Mouse (Mus musculus) CH12.LX (cell line): ENCODE results near the gene Snx32. TPM values are rescaled to one million over a fixed set of nuclear protein-coding genes. Genes with fewer than 3 reads are reported as not detected.

ENCODE experiments used
- DNase-seq: peaks from one replicate; pipeline ENCODE4 v3.0.0-alpha.2; 2013; ENCODE audit errors: extremely low read depth
- H3K27ac ChIP-seq: 2 replicates; pipeline ENCODE4 v1.5.1; 2012; ENCODE audit warnings: low read depth, mild to moderate bottlenecking, control low read depth, moderate library complexity; ENCODE audit not compliant: insufficient read depth
- H3K27me3 ChIP-seq: replicated peaks from 2 replicates; pipeline ENCODE3; 2012; ENCODE audit warnings: inconsistent platforms
- H3K36me3 ChIP-seq, 2 experiments: replicated peaks in 1 of 2; 2 replicates each; pipeline versions ENCODE3 to v1.6.1; 2012; ENCODE audit warnings: inconsistent platforms in 1 of 2, low read length in 1 of 2, mild to moderate bottlenecking in 1 of 2, mixed read lengths in 1 of 2, moderate library complexity in 1 of 2; ENCODE audit not compliant: control insufficient read depth in 1 of 2, insufficient read depth in 1 of 2
- H3K4me1 ChIP-seq, 2 experiments: 2 replicates each; pipeline ENCODE4 v1.6.1; 2012; ENCODE audit warnings: inconsistent platforms in 1 of 2, moderate library complexity in 1 of 2; ENCODE audit not compliant: insufficient read depth in 2 of 2, control insufficient read depth in 1 of 2
- H3K4me2 ChIP-seq: 2 replicates; pipeline ENCODE4 v1.6.1; 2012; ENCODE audit warnings: low read depth, mild to moderate bottlenecking, control low read depth; ENCODE audit not compliant: poor library complexity, insufficient read depth, severe bottlenecking
- H3K4me3 ChIP-seq, 3 experiments: fragments of 150-350 bp in 1 of 3; sonication (generic) in 1 of 3; replicated peaks in 1 of 3; 2 replicates each; pipeline versions ENCODE3 to v1.5.1; 2011 to 2012; ENCODE audit warnings: low read depth in 2 of 3, low read length in 2 of 3, mild to moderate bottlenecking in 2 of 3, moderate library complexity in 2 of 3, control low read depth in 1 of 3, improper control_type of control experiment in 1 of 3, inconsistent platforms in 1 of 3, mixed read lengths in 1 of 3; ENCODE audit not compliant: poor library complexity in 1 of 3
- H3K79me2 ChIP-seq: replicated peaks from 2 replicates; pipeline ENCODE4 v1.6.1; 2012; ENCODE audit warnings: mild to moderate bottlenecking, moderate library complexity; ENCODE audit not compliant: control insufficient read depth, poor library complexity, insufficient read depth, severe bottlenecking; ENCODE audit errors: extremely low read depth
- H3K9ac ChIP-seq: 2 replicates; pipeline ENCODE4 v1.6.1; 2012; ENCODE audit warnings: low read depth, mild to moderate bottlenecking, control low read depth, moderate library complexity; ENCODE audit not compliant: insufficient read depth
- H3K9me3 ChIP-seq: replicated peaks from 2 replicates; pipeline ENCODE3; 2012; ENCODE audit warnings: low read length, inconsistent platforms, mixed read lengths
- BHLHE40 ChIP-seq: IDR thresholded peaks from 2 replicates; pipeline ENCODE4 v1.6.1; 2011; ENCODE audit warnings: mild to moderate bottlenecking, low read depth, low read length, improper control_type of control experiment
- CHD1 ChIP-seq: IDR thresholded peaks from 2 replicates; pipeline ENCODE4 v1.6.1; 2012; ENCODE audit warnings: low read depth, low read length, improper control_type of control experiment, inconsistent platforms
- CTCF ChIP-seq, 2 experiments: IDR thresholded peaks in 1 of 2; conservative IDR thresholded peaks in 1 of 2; 2 replicates each; pipeline ENCODE4 v1.5.1; 2011 to 2012; ENCODE audit warnings: low read depth in 2 of 2, low read length in 2 of 2, improper control_type of control experiment in 1 of 2, inconsistent platforms in 1 of 2, mild to moderate bottlenecking in 1 of 2, moderate library complexity in 1 of 2
- ELF1 ChIP-seq: IDR thresholded peaks from 2 replicates; pipeline ENCODE4 v1.6.1; 2014; ENCODE audit warnings: low read depth, mild to moderate bottlenecking, inconsistent platforms, low read length, improper control_type of control experiment
- GABPA ChIP-seq: IDR thresholded peaks from 2 replicates; pipeline ENCODE4 v1.6.1; 2012; ENCODE audit warnings: low read depth, low read length, improper control_type of control experiment, inconsistent platforms; ENCODE audit not compliant: insufficient replicate concordance
- HCFC1 ChIP-seq: IDR thresholded peaks from 2 replicates; pipeline ENCODE4 v1.6.1; 2012; ENCODE audit warnings: low read depth, mild to moderate bottlenecking, inconsistent platforms, low read length, improper control_type of control experiment
- JUN ChIP-seq: IDR thresholded peaks from 2 replicates; pipeline ENCODE4 v1.6.1; 2011; ENCODE audit warnings: low read depth, mild to moderate bottlenecking, low read length, improper control_type of control experiment, moderate library complexity; ENCODE audit not compliant: insufficient read depth
- JUND ChIP-seq: conservative IDR thresholded peaks from 2 replicates; pipeline ENCODE4 v1.6.1; 2011; ENCODE audit warnings: low read depth, low read length, improper control_type of control experiment
- MAFK ChIP-seq: IDR thresholded peaks from 2 replicates; pipeline ENCODE4 v1.6.1; 2011; ENCODE audit warnings: low read length, improper control_type of control experiment; ENCODE audit not compliant: insufficient replicate concordance
- MYC ChIP-seq: IDR thresholded peaks from 2 replicates; pipeline ENCODE4 v1.6.1; 2011; ENCODE audit warnings: low read depth, mild to moderate bottlenecking, improper control_type of control experiment, low read length
- NELFE ChIP-seq: IDR thresholded peaks from 2 replicates; pipeline ENCODE4 v1.6.1; 2011; ENCODE audit warnings: low read depth, low read length, improper control_type of control experiment
- NRF1 ChIP-seq: IDR thresholded peaks from 2 replicates; pipeline ENCODE4 v1.6.1; 2014; ENCODE audit warnings: low read depth, mild to moderate bottlenecking, inconsistent platforms, low read length, improper control_type of control experiment, moderate library complexity
- PAX5 ChIP-seq: IDR thresholded peaks from 2 replicates; pipeline ENCODE4 v1.6.1; 2012; ENCODE audit warnings: low read length, inconsistent platforms, mixed read lengths
- POLR2A ChIP-seq: IDR thresholded peaks from 2 replicates; pipeline ENCODE4 v1.6.1; 2011; ENCODE audit warnings: low read depth, mild to moderate bottlenecking, improper control_type of control experiment, low read length
- POLR2AphosphoS2 ChIP-seq: IDR thresholded peaks from 2 replicates; pipeline ENCODE4 v1.6.1; 2011; ENCODE audit warnings: low read depth, low read length, improper control_type of control experiment
- RAD21 ChIP-seq: IDR thresholded peaks from 2 replicates; pipeline ENCODE4 v1.6.1; 2011; ENCODE audit warnings: low read depth, mild to moderate bottlenecking, low read length, improper control_type of control experiment, moderate library complexity
- RCOR1 ChIP-seq: conservative IDR thresholded peaks from 2 replicates; pipeline ENCODE4 v1.6.1; 2012; ENCODE audit warnings: low read depth, mild to moderate bottlenecking, inconsistent platforms, low read length, improper control_type of control experiment
- SIN3A ChIP-seq: IDR thresholded peaks from 2 replicates; pipeline ENCODE4 v1.6.1; 2012; ENCODE audit warnings: low read length, improper control_type of control experiment, inconsistent platforms
- SMC3 ChIP-seq: IDR thresholded peaks from 2 replicates; pipeline ENCODE4 v1.6.1; 2011; ENCODE audit warnings: low read depth, low read length, improper control_type of control experiment
- TBP ChIP-seq: conservative IDR thresholded peaks from 2 replicates; pipeline ENCODE4 v1.6.1; 2011; ENCODE audit warnings: low read depth, low read length, improper control_type of control experiment
- TCF12 ChIP-seq: IDR thresholded peaks from 2 replicates; pipeline ENCODE4 v1.6.1; 2014; ENCODE audit warnings: low read depth, mild to moderate bottlenecking, inconsistent platforms, low read length, improper control_type of control experiment
- USF2 ChIP-seq: conservative IDR thresholded peaks from 2 replicates; pipeline ENCODE4 v1.6.1; 2011; ENCODE audit warnings: low read depth, low read length, improper control_type of control experiment
- ZC3H11A ChIP-seq: IDR thresholded peaks from 2 replicates; pipeline ENCODE4 v1.6.1; 2012; ENCODE audit warnings: low read depth, mild to moderate bottlenecking, inconsistent platforms, low read length, improper control_type of control experiment
- ZMIZ1 ChIP-seq: IDR thresholded peaks from 2 replicates; pipeline ENCODE4 v1.6.1; 2012; ENCODE audit warnings: low read depth, mild to moderate bottlenecking, inconsistent platforms, low read length, improper control_type of control experiment
- dilution Hi-C: fragments of 300-500 bp; cut with MboI; formaldehyde crosslinking; loops from 2 replicates; pipeline ENCODE4 v1.14.3; 2020; ENCODE audit warnings: low sequenced_read_pairs; ENCODE audit not compliant: extremely low pct_unique_long_range_greater_than_20kb, extremely low pct_ligation_motif_present
- in situ Hi-C: fragments of 300-500 bp; cut with MboI; formaldehyde crosslinking; loops from 3 replicates; pipeline ENCODE4 v1.14.3; 2019; ENCODE audit warnings: low sequenced_read_pairs, low pct_ligation_motif_present, low pct_unique_long_range_greater_than_20kb, mixed read lengths
- polyA plus RNA-seq: library from polyadenylated mRNA; unstranded; fragments of >175 nt; gene quantifications from 2 replicates; pipeline ENCODE4 v1.2.1, GENCODE M21; 2012; ENCODE audit warnings: low read depth; ENCODE audit not compliant: insufficient read length
- total RNA-seq, 2 experiments: library from RNA; depleted of rRNA; stranded (reverse); fragments of 300-350 nt in 1 of 2; fragments of >200 nt in 1 of 2; gene quantifications; 2 replicates each; pipeline ENCODE4 v1.2.3; 2012 to 2014

The Snx32 gene
- total and polyA plus RNA-seq, 3 experiments = 0.75 to 2.7 (median 2.4) TPM

GRCm38 (mm10) chr19:5477004-5477667 lies 33.2 kb downstream of the Snx32 start:
- TF ChIP-seq BHLHE40 = no peak
- no peak for TF ChIP-seq PAX5
- TF ChIP-seq HCFC1 = no peak
- TF ChIP-seq NRF1 = no peak
- no peak for TF ChIP-seq SIN3A
- TF ChIP-seq SMC3 = no peak
- TF ChIP-seq TCF12 = no peak
- TF ChIP-seq JUN = no peak
- no peak for TF ChIP-seq JUND
- no peak for TF ChIP-seq MAFK
- TF ChIP-seq CHD1 = no peak
- TF ChIP-seq POLR2AphosphoS2 = no peak
- TF ChIP-seq RCOR1 = no peak
- no peak for TF ChIP-seq GABPA
- DNase-seq = no peak
- dilution Hi-C loops = no loop called here
- in situ Hi-C loops = no loop called here
- no peak overlapping the region for H3K4me3 ChIP-seq
- H3K4me1 ChIP-seq = no peaks in the 10 kb centered on the region
- no peak overlapping the region for H3K4me2 ChIP-seq
- peaks cover 0 to 10% of the 10 kb centered on the region in 2 experiments for H3K36me3 ChIP-seq
- H3K9ac ChIP-seq = no peak overlapping the region
- no peaks in the 10 kb centered on the region for H3K9me3 ChIP-seq
- H3K27me3 ChIP-seq = no peaks in the 10 kb centered on the region
- no peak overlapping the region for H3K27ac ChIP-seq
- no peaks in the 10 kb centered on the region for H3K79me2 ChIP-seq

DNA sequence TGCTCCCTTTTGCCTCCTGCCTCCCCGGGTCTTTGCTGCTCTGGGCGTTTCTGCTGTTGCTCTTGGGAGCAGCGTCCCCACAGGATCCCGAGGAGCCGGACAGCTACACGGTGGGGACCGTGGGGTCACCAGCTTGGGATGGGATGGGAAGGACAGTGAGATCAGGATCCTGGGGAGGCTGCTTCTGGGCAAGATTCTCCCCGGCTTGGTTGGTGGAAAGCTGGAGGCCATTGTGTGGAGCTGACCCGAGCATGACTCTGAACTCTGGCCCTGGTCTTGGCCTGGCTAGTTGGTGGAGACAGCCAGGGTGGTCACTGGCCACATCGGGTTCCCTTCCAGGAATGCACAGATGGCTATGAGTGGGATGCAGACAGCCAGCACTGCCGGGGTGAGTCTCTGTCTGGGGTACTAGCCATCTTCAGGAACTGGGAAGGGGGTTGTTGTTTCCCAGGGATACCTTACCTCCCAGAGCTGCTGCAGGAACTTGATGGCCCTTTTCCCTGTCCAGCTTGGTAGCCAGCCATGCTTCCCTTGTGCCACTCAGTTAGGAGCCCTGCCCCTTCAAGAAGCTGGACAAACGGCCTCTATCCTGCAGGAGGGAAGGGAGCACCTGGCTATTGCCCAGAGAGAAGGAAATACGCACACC lies 35.1 kb downstream of the Snx32 start:
- no peak overlapping the region for H3K9ac ChIP-seq
- no peaks in the 10 kb centered on the region for H3K27me3 ChIP-seq

More for the DNA sequence above, 35.1 kb downstream of the Snx32 start:
- DNase-seq = no peak
- Histone ChIP-seq H3K4me1 (no peaks in the 10 kb centered on the region), H3K79me2 (no peaks in the 10 kb centered on the region), H3K4me2 (no peak overlapping the region), H3K4me3 (no peak overlapping the region), H3K27ac (no peak overlapping the region), H3K36me3 (peaks cover 0 to under 1% of the 10 kb centered on the region in 2 experiments), H3K9me3 (no peaks in the 10 kb centered on the region)
- dilution Hi-C loops (no loop called here), in situ Hi-C loops (no loop called here)
- TF ChIP-seq ZC3H11A (no peak), CTCF (conservative IDR thresholded peaks at IDR 0.05 in 1 of 2, IDR thresholded peaks at IDR 0.05 in 1 of 2; ENCODE audit: low read depth in 2 of 2, low read length in 2 of 2) (no peak), NELFE (no peak), ZMIZ1 (no peak), PAX5 (no peak), JUND (no peak), USF2 (no peak), POLR2A (no peak), POLR2AphosphoS2 (no peak), CHD1 (no peak), MYC (no peak), TBP (no peak), RAD21 (no peak), ELF1 (no peak)
